Mouse (Mus musculus) ES-E14 (cell line): ENCODE measurements at regions not wholly inside any gene's neighbourhood (a gene's known extent, or its start where the extent isn't known, plus 50 kb on each side); places are given as distances from the start of the nearest gene placed in this dataset.

Source experiments
- HCFC1 ChIP-seq: IDR thresholded peaks from 2 replicates; pipeline ENCODE4 v1.6.1; 2012; ENCODE audit warnings: low read length, inconsistent platforms, borderline replicate concordance; ENCODE audit not compliant: insufficient read depth
- ZC3H11A ChIP-seq: IDR thresholded peaks from 2 replicates; pipeline ENCODE4 v1.6.1; 2012; ENCODE audit warnings: low read depth, mild to moderate bottlenecking, inconsistent platforms, low read length, borderline replicate concordance
- ZNF384 ChIP-seq: IDR thresholded peaks from 2 replicates; pipeline ENCODE4 v1.6.1; 2012; ENCODE audit warnings: low read depth, low read length, inconsistent platforms

DNA sequence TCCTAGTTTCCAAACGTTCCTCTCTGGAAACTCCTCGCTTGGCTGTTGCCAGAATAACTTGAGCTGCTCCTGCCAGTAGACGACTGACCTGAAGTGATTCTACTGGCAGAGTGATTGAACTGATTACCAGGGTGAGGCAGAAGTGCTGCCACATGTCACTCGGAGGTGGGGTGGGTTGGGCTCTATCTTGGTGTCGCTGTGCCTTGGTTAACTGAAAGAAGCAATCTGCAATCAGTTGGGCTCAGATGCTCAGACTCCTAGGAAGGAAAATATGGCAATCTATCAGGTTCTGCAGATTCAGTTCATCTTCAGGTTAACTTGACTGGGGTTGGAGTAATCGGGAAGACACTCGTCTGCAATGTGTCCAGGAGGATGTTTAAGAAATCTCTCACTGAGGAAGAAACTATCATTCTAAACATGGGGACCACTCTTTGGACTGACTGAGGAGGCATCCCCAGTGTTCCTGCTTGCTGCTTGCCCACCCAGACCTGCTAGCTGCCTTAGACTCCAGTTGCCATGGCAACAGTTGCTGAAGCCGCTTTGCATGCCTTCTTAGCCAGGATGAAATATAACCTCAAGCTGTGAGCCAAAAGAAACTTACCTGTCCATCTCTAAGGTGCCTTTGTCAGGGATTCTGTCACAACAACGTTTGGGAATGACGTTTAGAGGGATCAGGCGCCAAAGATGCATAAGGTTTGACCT lies 184.5 kb upstream of the Adgrl2 start:
- TF ChIP-seq HCFC1 = no peak
- TF ChIP-seq ZNF384 = no peak
- no peak for TF ChIP-seq ZC3H11A
